Mouse (Mus musculus): ENCODE measurements around the gene Hist1h3f. TPM values are rescaled to one million over a fixed set of nuclear protein-coding genes. Genes with fewer than 3 reads are reported as not detected.

The Hist1h3f gene
- polyA plus RNA-seq, 1 experiment from 2014 or later = 0.21 TPM

DNA sequence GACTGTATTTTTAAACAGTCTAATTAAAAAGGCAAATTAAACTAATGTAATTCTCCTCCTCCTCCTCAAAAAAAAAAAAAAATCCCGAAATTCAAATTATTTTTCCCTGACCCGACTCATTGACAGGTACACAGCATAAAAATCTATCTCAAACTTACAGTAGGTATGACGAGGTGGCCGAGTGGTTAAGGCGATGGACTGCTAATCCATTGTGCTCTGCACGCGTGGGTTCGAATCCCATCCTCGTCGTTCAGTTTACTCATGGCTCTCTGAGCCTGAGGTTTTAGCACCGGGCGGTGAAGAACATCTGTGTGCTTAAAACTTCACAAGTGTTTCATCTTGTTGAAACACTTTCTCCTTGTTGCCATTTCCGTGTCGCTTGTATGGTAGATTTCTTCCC is 22.1 kb upstream of the Hist1h3f start:
- H3K4me1 ChIP-seq (replicated peaks) = peaks cover 16% of the 10 kb centered on the region
- WGBS = 1% methylated on average over 14 of the region's 14 CpGs
- no peaks in the 10 kb centered on the region for H3K36me3 ChIP-seq
- H3K4me3 ChIP-seq = 0 out of 2 replicates have a peak overlapping the region, but pooled peaks have one; percentile 8
- ATAC-seq (ENCODE audit: low FRiP score, low read depth) = no peak
- H3K4me2 ChIP-seq = peak overlapping the region; percentile 43
- no peak overlapping the region for H3K27ac ChIP-seq (replicated peaks)
- no peaks in the 10 kb centered on the region for H3K27me3 ChIP-seq
- H3K9me3 ChIP-seq = no peaks in the 10 kb centered on the region
- no peak overlapping the region for H3K9ac ChIP-seq

DNA sequence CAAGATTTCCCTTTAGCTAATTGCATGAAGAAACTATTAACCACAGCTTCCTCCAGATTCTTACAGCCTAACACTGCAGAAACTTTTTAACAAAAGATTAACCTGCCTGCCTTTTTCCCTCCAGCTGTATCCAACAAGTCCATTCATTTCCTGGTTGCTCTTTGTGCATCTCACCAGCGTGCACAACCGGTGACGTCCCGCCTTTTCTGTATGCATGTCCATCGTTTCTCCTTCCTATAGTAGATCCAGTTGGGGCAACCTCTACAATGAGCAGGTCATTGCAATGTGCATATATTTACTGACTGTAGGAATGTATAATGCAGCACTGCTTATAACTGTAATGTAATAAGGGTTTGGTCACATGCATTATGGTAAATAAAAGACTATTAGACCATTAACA is 19.9 kb upstream of the Hist1h3f start:
- H3K27ac ChIP-seq (replicated peaks) = no peak overlapping the region
- no peaks in the 10 kb centered on the region for H3K9me3 ChIP-seq
- H3K27me3 ChIP-seq = no peaks in the 10 kb centered on the region
- no peak overlapping the region for H3K9ac ChIP-seq
- no peak overlapping the region for H3K4me2 ChIP-seq
- ATAC-seq (ENCODE audit: low FRiP score, low read depth) = no peak
- 47% methylated on average over 5 of the region's 5 CpGs for WGBS
- H3K4me1 ChIP-seq (replicated peaks) = peaks cover 20% of the 10 kb centered on the region
- no peak overlapping the region for H3K4me3 ChIP-seq
- no peaks in the 10 kb centered on the region for H3K36me3 ChIP-seq

DNA sequence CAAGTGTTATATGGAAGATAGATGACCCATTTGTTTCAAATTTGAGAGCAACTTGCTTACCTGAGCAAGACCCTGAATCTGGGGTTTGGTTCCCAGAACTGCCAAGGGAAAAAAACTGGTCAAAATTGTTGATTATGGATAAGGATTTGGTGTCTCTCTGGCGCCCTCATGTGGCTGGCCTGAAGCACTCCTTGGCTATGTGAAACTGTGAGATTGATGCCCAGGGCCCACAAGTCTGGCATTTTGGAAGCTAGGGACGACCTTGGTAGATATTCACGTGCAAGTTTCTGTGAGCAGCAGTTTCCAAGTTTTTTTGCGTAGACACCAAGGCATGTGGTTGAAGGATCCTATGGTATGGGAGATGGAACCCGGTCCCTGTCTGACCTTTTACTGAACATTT is 19.2 kb upstream of the Hist1h3f start:
- Histone ChIP-seq H3K4me3 (no peak overlapping the region), H3K9me3 (no peaks in the 10 kb centered on the region), H3K4me2 (peak overlapping the region; percentile 23), H3K36me3 (no peaks in the 10 kb centered on the region), H3K9ac (no peak overlapping the region), H3K4me1 (replicated peaks) (peaks cover 21% of the 10 kb centered on the region), H3K27ac (replicated peaks) (no peak overlapping the region), H3K27me3 (no peaks in the 10 kb centered on the region)
- ATAC-seq (ENCODE audit: low FRiP score, low read depth) = no peak
- WGBS = 9% methylated on average over 5 of the region's 5 CpGs

DNA sequence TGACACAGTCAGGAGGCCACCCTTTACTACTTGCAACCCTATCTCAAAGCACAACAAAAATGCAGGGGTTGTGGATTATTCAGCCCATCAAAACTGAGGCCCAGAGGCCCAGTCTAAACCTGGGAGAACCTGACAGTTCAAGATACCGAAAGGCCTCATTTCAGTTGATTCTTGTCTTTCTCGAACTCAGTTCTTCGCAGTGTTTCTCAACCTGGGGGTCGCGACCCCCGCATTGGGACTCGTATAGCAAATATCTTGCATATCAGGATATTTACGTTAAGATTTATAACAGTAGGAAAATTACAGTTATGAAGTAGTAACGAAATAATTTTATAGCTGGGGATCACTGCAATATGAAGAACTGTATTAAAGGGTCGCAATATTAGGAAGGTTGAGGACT is 18.0 kb upstream of the Hist1h3f start:
- Histone ChIP-seq H3K36me3 (no peaks in the 10 kb centered on the region), H3K9me3 (no peaks in the 10 kb centered on the region), H3K4me3 (peak overlapping the region; percentile 52), H3K27ac (replicated peaks) (no peak overlapping the region), H3K4me2 (peak overlapping the region; percentile 57), H3K27me3 (no peaks in the 10 kb centered on the region), H3K4me1 (replicated peaks) (peaks cover 24% of the 10 kb centered on the region), H3K9ac (no peak overlapping the region)
- no peak for ATAC-seq (ENCODE audit: low FRiP score, low read depth)
- 2% methylated on average over 10 of the region's 10 CpGs for WGBS

DNA sequence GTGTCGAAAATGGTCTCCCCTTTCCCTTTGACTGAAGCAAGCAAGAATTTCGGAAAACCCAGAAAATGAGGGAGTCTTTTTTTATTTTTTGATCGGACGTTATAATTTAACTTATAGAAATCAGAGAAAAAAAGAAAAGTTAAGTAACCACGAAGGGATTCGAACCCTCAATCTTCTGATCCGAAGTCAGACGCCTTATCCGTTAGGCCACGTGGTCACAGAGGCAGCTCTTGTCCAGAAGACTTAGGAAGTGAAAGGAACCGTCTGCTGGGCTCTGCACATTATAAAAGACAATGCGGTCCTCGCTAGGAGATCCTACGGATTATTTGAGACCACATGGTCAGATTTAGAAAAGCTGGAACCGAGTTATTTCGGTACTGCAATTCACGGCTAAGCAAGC is 17.5 kb upstream of the Hist1h3f start:
- whole genome bisulfite sequencing = under 1% methylated on average over 17 of the region's 17 CpGs
- peak overlapping the region; percentile 42 for H3K9ac ChIP-seq
- peak overlapping the region; percentile 52 for H3K4me3 ChIP-seq
- peak overlapping the region; percentile 57 for H3K4me2 ChIP-seq
- peak overlapping the region; percentile 79 for H3K27ac ChIP-seq (replicated peaks)
- peaks cover 24% of the 10 kb centered on the region for H3K4me1 ChIP-seq (replicated peaks)
- H3K9me3 ChIP-seq = no peaks in the 10 kb centered on the region
- ATAC-seq (ENCODE audit: low FRiP score, low read depth) = peak; percentile 62
- H3K36me3 ChIP-seq = no peaks in the 10 kb centered on the region
- H3K27me3 ChIP-seq = no peaks in the 10 kb centered on the region

DNA sequence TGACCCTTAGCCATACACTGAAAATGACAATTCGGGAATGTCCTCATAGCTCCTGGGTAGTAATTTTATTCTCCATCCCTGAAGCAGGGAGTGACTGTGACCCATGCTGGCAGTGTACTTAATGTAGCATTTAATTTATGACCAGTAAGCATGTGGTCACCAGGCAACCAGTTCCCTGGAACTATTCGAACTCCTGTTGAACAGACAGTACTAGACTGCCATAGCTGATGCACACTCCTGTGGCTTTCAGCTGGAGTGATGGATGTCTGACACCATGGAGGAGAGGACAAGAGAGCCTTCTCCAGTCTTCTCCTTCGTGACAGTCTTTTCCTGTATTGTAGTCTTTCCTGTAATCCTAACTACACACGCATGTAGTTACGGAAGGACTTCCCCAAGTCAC is 14.8 kb upstream of the Hist1h3f start:
- WGBS = 57% methylated on average over 5 of the region's 5 CpGs
- Histone ChIP-seq H3K27ac (replicated peaks) (no peak overlapping the region), H3K9ac (no peak overlapping the region), H3K9me3 (no peaks in the 10 kb centered on the region), H3K4me2 (no peak overlapping the region), H3K4me1 (replicated peaks) (peaks cover 41% of the 10 kb centered on the region), H3K27me3 (no peaks in the 10 kb centered on the region), H3K36me3 (no peaks in the 10 kb centered on the region), H3K4me3 (no peak overlapping the region)
- ATAC-seq (ENCODE audit: low FRiP score, low read depth) = no peak

DNA sequence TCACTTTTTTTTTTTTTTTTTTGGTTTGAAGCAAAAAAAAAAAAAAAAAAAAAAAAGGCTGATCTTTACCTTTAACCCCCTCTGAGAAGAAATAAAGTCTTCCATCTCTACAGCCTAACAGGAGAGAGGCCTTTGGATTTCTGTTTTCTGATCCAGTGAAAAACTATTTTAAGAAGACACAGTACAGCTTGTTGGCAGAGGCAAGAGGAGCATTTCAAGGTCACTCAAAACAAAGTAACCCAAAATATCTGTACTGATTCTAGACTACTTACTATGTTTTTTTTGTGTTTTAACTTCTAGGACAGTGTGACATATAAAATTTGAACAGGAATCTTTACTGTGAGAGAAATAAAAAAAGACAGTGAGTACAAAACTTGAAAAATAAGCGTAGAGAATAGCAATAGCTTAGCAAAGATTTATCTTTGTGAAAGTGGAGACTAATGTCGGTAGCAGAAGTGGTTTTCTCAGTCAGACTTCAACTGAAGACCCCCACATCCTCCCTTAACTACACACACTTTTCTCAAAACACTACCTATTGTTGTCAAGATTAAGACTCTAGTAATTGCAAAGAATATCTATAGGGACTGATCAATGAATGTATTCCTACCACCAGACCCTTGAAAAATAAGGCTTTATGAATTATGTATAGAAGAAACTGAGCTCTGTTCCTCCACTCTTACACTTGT is 14.2 kb upstream of the Hist1h3f start:
- ATAC-seq (ENCODE audit: low FRiP score, low read depth) = no peak
- Histone ChIP-seq H3K9ac (peak overlapping the region; percentile 62), H3K4me3 (peak overlapping the region; percentile 52), H3K36me3 (no peaks in the 10 kb centered on the region), H3K27ac (replicated peaks) (peak overlapping the region; percentile 96), H3K4me2 (peak overlapping the region; percentile 89), H3K27me3 (no peaks in the 10 kb centered on the region), H3K9me3 (no peaks in the 10 kb centered on the region), H3K4me1 (replicated peaks) (peaks cover 48% of the 10 kb centered on the region)
- 33% methylated on average over 2 of the region's 2 CpGs for WGBS

DNA sequence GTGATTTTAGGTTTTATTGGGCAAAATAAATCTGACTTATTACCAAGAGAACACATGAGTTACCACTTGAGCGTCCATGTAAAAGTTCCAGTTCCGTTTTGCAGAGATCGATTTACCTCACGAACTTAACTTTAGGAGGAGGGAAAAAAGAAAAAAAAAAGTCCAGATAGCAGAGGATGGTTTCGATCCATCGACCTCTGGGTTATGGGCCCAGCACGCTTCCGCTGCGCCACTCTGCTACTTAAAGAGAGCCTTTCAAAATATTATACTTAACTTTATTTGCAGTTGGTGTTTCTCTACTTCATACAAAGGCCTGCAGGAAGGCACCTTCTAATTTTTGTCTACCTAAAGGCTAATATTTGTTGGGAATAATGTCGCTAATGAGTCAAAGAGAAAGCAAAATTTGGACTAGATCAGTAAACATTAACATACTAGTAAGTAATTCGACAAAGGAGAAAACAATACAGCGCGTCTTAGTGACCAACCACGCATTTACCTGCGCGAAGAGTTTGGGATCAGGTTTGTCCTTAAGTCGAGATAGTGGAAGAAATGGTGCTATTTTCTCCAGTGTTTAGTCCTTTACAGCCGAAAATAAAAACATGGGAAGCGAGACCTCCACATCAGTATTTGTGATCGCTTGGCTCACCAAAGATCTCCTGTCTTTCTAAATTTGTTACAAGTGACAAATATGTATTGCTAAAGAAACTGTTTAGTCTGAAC is 13.5 kb upstream of the Hist1h3f start:
- Histone ChIP-seq H3K27ac (replicated peaks) (peak overlapping the region; percentile 96), H3K27me3 (no peaks in the 10 kb centered on the region), H3K9me3 (no peaks in the 10 kb centered on the region), H3K4me2 (peak overlapping the region; percentile 89), H3K4me3 (peak overlapping the region; percentile 52), H3K4me1 (replicated peaks) (peaks cover 51% of the 10 kb centered on the region), H3K9ac (peak overlapping the region; percentile 62), H3K36me3 (no peaks in the 10 kb centered on the region)
- no peak for ATAC-seq (ENCODE audit: low FRiP score, low read depth)
- WGBS = under 1% methylated on average over 20 of the region's 20 CpGs

DNA sequence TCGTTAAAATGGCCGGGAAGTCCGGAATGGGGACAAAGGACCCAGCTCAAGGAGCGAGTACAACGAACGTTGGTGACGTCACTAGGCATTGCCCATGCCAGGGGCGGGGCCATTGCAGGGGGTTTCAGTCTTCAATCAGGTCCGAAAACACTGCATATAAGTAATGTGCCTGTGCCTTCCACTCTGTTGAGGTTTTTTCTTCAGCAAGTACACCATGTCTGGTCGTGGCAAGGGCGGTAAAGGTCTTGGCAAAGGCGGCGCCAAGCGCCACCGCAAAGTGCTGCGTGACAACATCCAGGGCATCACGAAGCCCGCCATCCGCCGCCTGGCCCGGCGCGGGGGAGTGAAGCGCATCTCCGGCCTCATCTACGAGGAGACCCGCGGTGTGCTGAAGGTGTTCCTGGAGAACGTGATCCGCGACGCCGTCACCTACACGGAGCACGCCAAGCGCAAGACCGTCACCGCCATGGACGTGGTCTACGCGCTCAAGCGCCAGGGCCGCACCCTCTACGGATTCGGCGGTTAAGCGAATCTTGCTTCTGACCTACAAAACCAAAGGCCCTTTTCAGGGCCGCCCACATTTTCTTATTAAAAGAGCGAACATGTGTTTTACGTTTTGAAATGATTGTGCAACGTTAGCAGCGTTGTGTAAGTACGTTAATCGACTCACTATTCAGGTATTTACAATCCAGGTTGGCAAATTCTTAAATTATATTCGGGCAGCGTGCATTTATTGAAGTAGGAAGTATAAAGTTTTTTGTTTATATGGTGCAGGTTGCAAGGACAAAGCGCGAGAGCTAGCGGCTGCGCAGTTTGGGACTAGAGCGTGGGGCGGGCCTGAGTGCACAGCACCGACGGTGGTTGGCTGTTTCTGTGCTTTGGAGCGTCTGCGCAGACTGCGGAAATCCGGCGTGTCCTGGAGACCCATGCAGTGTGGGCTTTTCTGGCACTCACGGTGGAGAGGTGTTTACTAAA is 12.7 kb upstream of the Hist1h3f start, which contains the start of gene Hist1h4h:
Gene Hist1h4h, plus strand, starts transcription at position 150 of the 975 bp plus-strand sequence.
- Histone ChIP-seq H3K9ac (peak within 1 kb of the TSS; percentile 62), H3K9me3 (no peaks in the 10 kb centered on the region), H3K36me3 (no peaks in the 10 kb centered on the region), H3K4me1 (replicated peaks) (peaks cover 48% of the 10 kb centered on the region), H3K27ac (replicated peaks) (peak within 1 kb of the TSS; percentile 96), H3K4me2 (peak within 1 kb of the TSS; percentile 89), H3K4me3 (peak within 1 kb of the TSS; percentile 52), H3K27me3 (no peaks in the 10 kb centered on the region)
- peak; percentile 85 for ATAC-seq (ENCODE audit: low FRiP score, low read depth)
- under 1% methylated on average over 60 of the region's 70 CpGs for WGBS

DNA sequence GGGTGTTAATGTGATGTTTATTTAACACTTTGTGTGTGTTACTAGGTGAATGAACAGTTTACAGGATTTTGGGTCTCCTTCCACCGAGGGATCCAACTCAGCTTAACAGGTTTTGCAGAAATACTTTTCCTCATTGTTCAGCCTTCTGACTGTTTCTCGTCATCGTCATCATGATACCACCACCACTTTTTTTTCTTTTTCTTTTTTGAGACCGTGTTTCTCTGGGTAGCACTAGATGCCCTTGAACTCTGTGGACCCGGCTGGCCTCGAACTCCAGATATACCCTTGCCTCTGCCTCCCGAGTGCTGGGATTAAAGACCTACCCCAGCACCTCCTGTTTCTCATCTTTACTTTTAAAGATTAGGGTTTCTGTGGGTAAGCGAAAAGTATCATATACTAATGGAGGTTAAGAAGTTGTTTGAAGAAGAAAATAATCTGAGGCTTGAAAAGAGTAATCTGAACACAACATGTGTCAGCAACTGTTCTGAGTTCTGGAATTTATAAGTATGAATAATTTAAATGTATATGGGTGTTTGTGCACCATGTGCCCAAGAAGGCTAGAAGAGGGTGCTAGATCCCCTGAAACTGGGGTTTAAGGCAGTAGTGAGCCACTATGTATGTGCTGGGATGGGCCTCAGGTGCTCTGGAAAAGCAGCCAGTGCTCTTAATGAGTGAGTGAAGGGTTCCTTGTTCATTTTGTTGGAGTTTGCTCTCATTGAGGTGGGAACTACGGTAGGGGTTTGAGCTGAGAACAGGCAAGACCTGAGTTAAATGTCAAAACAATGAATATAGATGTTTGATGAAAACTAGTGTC is 11.4 kb upstream of the Hist1h3f start:
- H3K36me3 ChIP-seq = no peaks in the 10 kb centered on the region
- peak overlapping the region; percentile 52 for H3K4me3 ChIP-seq
- peaks cover 43% of the 10 kb centered on the region for H3K4me1 ChIP-seq (replicated peaks)
- H3K9me3 ChIP-seq = no peaks in the 10 kb centered on the region
- WGBS = 23% methylated on average over 9 of the region's 9 CpGs
- H3K4me2 ChIP-seq = peak overlapping the region; percentile 89
- no peaks in the 10 kb centered on the region for H3K27me3 ChIP-seq
- ATAC-seq (ENCODE audit: low FRiP score, low read depth) = no peak
- H3K27ac ChIP-seq (replicated peaks) = peak overlapping the region; percentile 96
- peak overlapping the region; percentile 62 for H3K9ac ChIP-seq
